Mouse (Mus musculus) ovary, adult 18-20 months (tissue): ENCODE data around the gene Olfr916.

Source experiments
- DNase-seq: peaks from one replicate; pipeline ENCODE4 v3.0.0; 2022; ENCODE audit warnings: low spot score, mixed read lengths

Olfr916 gene

GRCm38 (mm10) chr9:38659775-38660174, at the start of gene Olfr916:
Gene Olfr916, minus strand, starts transcription at chr9:38659875.
- no peak for DNase-seq

GRCm38 (mm10) chr9:38674501-38674900, 14.8 kb upstream of the Olfr916 start, which contains the start of gene Olfr918:
Gene Olfr918, minus strand, starts transcription at chr9:38674601.
- DNase-seq = no peak

GRCm38 (mm10) chr9:38672887-38673286, 13.2 kb upstream of the Olfr916 start:
- no peak for DNase-seq

- no peak for DNase-seq
Observed at GRCm38 (mm10) chr9:38665742-38666141, 6.1 kb upstream of the Olfr916 start, which contains the start of gene Olfr917. Gene Olfr917, minus strand, starts transcription at chr9:38665842.

GRCm38 (mm10) chr9:38632406-38632805, 27.3 kb downstream of the Olfr916 start:
- DNase-seq = no peak
